Mouse (Mus musculus) kidney, postnatal 10 days (tissue): Measurements from ENCODE around the gene Tsen2.

Source experiments
- DNase-seq: peaks from one replicate; pipeline ENCODE4 v3.0.0; 2021; ENCODE audit warnings: mixed read lengths

The Tsen2 gene

DNA sequence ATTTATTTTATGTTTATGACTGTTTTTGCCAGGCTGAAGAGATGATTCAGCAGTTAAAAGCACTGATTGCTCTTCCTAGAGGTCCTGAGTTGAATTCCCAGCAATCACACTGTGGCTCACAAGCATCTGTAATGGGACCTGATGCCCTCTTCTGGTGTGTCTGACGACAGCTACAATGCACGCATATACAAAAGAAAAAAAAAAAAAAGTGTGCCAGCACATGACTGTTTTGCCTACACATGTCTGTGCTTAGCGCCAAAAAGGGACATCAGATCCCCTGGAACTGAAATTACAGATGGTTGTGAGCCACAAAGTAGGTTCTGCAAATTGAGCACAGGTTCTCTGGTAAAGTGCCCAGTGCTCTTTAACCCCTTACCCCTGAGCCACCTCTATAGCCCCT lies 2.1 kb upstream of the Tsen2 start:
- no peak for DNase-seq

DNA sequence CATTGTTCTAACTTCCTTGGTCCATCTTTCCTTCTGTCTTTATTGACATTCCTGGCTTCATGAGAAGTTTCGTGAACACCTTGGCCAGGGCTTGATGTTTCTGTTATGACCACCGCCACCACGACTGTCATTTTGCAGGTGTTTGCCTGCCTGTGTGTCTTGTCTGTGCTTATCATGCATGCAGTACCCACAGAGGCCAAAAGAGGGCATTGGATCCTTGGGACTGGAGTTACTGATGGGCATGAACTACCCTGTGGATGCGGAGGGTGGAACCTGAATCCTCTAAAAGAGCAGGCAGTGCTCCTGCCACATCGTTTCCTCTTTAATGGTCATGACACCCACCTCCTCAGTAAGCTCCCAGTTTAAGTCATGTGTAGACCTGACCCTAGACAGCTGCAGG lies 1.8 kb downstream of the Tsen2 start:
- DNase-seq = peak; percentile 73

DNA sequence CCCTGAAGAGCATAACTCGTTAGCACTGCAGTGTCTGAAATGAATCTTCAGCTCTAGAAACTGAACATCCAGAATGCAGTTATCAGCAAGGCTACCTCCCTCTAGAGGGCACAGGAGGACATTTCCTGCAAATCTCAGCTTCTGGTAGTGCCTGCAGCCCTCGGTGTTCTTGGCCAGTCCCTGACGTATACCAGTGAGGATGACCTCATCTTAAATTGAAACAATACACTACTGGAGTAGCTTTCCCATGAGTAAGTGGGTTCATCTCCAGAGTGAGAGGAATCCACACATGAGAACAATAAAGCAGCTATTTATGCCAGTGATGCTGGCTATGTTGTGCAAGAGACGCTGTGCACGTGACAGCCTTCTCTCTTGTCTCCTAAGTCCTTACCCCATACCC lies 11.0 kb downstream of the Tsen2 start:
- DNase-seq = no peak

DNA sequence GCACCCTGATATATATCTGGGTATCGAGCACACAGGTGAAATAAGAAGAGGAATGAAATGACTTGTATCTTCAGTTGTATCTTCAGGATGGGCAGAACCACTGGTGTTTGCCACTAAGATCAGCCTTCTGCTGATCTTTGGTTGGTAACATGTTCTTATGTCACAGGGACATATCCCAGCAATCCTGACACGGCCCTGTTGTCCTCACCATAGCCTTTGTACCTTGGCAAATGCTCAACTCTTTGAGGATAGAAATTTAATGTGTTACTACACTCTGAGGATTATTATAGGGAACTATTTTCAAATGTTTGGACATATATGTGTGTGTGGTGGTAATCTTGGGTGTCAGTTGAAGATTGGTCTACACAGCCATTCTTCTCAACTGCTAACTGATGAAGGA lies 13.7 kb downstream of the Tsen2 start:
- no peak for DNase-seq

DNA sequence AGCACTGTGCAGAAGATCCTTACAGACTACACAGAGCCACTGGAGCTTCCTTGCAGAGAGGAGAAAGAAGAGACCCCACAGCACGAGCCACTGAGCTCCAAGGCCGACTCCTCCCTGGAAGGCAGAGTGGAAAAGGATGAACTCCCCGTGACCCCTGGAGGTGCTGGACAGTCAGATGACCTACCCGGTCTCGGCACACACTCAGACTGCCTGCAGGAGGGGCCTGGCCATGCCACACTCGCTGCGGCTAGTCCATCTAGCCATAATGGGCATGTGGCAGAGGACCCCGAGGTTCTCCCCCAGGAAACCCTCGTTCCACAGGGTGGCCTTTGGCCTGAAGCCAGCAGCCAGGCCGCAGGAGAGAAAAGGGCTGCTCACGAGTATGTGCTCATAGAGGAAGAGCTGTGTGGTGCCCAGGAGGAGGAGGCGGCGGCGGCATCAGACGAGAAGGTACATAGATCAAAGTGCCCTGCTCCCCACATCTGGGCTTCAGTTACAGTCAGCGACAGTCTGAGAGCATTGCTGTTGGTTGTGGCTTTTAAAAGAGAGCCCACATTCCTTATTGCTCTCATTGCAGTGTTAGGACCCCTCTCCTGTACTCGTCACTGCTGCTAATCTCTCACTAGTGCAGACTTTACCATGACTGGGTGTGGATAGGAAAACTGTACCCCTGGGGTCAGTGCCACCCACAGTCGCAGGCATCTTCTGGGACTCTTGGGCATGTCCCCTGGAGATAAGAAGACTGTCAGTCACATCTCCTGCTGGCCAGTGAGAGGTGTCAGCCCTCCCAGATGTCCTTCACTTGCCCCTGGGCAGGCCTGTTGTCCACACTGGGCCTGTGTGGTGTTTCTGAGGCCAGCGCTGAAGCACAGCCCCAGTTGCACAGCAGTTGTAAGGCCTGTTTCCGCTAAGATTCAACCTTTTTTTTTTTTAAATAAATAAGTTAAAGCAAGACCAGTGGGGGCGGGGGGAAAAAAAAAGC lies 15.5 kb downstream of the Tsen2 start:
- peak; percentile 73 for DNase-seq

DNA sequence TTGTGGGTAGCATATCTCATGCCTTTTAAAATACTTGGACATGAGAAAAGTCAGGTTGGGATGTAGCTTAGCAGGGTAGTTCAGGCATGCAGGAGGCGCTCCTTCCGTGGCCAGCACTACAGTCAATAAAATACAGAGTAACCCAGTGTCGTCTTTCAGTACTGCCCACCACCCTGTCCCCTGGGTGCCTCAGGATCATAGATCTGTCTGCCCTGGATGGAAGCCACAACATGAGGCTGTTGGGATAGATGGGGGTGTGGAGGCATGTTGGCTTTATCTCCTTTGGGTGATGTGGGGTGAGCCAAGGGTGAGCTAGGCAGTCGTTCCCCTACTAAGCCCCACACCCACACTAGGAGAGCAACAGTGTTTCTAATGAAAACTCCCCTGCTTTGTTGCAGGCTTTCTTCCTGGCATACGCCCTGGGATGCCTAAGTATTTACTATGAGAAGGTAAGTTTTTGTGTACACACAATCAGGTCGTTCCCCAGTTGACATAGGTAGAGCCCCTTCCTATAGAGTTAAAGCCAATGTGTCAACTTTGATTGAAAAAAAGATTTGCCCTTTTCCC lies 21.1 kb downstream of the Tsen2 start:
- DNase-seq = no peak

DNA sequence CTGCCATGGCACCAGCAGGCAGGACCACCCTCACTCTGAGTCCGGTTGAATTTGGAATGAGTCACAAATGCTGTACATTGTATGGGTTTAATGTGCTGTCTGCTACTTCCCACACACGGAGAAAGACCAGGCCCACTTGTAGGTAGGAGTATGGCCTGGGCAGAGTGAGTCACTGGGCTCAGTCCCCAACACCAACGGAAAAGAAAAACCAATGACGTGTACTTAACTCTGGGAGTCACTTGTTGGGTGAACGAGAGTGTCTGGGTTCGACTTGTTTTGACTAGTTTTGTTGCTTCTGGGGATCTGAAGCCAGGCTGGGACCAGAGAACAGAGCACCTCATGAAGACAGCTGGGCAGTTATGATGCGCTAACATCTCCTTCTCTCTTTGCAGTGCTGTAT lies 29.7 kb downstream of the Tsen2 start:
- DNase-seq = no peak

DNA sequence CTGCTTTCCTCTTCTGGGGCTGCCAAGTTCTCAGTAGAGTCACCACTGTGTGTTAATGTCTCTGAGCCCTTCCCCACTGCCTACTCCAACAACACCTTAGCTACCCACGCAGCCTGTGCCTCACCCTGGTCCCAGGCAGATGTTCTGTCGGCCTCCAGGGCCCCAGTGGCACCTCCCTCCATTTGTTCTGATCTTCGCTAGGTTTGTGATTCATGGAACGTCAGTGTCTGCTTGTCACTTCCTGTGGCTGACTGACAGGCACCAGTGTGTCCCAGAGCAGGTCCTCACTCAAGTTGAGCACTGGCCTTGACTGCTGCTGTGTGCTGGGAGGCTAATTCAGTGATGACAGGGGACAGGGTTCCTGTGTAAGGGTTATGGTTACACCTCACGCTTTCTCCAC lies 32.9 kb downstream of the Tsen2 start:
- no peak for DNase-seq

DNA sequence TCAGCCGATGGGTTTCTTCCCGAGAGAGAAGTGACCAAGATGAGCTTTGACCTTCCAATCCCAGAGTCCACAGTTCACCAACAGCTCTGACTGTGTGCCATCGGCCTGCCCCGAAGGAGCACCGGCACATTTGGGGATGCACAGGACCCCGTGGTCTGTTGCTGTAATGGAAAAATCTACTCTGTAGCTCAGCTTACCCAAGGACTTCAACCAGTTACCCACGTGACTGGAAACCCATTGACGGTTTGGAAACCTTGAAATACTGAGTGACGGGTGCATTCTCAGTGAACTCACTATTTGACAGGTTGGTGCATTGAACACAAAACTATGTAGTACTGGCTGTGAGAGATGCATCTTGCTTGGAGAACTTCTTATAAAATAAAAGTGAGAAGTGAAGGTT lies 33.5 kb downstream of the Tsen2 start:
- DNase-seq = no peak

DNA sequence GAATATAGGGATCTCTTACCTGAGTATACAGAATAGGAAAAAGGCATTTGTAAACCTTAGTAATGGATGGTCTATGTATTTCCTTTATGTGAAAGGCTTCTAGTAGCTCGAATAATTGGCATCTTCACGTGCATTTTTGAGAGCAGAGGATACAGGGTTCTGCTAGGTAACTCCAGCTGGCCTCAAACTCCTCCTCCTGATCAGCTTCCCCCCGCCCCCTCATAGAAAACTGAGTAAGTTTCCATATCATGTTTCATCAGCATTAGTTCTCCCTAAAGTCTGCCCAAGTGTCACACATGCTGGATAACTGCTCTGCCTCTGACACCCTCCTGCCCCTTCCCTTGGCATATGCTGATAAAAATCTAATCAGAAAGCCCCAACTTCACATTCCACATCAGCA lies 36.3 kb downstream of the Tsen2 start:
- DNase-seq = no peak

DNA sequence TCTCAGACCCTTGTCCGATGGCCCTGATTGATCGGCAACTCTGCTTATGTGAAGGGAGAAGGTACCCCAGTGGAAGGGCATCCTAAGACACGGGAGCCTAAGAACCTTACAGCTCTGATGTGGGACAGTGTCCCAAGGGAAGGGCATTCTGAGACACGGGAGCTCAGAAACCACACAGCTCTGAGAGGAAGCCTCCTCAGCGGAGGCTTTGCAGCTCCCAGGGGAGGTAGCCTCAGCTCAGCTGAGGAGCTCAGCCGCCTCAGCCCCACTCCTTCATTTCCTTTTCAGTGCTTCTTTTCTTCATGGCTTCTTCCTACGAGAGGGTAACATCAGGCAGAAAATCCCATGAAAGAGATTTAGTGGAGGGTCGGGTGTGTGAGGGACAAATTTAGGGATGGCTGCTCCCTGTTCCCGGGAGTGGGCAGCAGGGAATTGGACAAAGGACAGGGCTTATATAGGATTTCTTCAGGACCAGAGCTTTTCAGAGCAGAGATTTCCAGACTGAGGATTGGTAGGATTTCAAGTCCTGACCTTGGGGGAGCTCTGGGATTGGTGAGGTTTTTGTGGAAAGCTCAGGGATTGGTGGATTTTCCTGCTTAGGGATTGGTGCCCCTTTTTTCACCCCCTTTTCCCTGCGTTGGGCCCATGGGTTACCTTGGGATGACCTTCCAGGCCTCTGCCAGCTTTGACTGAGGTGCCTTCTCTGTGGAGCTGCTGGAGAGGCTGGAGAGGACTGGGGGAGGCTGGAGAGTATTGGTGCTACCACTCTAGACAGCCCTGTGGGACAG lies 38.1 kb downstream of the Tsen2 start:
- DNase-seq = no peak

DNA sequence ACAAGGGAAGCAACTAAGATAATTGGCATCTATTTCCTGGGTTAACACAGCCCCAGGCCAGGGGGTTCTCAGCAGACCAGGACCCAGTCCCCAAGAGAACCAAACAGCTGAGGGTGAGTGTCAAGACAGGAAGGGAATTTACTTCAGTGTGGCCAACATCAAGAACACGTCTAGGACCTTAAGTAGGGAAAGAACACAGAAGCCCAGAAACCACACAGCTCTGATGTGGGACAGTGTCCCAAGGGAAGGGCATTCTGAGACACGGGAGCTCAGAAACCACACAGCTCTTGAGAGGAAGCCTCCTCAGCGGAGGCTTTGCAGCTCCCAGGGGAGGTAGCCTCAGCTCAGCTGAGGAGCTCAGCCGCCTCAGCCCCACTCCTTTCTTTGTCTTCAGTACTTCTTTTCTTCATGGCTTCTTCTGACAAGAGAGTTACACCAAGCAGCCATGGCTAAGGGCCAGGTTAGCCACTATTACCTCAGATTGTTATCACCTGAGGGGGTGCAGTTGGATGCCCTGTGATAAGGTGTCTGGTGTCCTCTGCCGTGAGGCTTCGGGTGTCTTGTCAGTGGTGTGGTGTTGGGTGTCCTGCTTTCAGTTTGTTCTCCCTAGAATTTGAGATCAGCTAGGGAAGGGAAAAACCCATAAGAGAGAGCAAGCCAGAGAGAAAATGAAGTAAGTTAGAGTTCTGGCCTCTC lies 39.1 kb downstream of the Tsen2 start:
- no peak for DNase-seq

DNA sequence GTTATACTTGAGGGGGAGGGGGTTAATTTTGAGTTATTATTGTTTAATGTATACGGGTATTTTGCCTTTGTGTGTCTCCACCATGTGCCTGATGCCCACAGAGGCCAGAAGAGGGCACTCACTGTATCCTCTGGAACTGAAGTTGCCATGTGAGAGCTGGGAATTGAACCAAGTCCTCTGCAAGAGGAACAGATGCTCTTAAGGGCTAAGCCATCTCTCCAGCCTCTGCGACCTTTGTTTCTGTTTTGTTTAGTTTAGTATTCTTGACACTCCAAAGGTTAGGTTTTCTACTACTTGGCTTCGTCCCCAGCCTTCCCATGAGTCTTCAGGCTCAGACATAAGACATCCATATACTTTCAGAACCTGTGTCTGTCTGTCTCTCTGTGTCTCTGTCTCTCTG lies 39.7 kb downstream of the Tsen2 start:
- DNase-seq = no peak

DNA sequence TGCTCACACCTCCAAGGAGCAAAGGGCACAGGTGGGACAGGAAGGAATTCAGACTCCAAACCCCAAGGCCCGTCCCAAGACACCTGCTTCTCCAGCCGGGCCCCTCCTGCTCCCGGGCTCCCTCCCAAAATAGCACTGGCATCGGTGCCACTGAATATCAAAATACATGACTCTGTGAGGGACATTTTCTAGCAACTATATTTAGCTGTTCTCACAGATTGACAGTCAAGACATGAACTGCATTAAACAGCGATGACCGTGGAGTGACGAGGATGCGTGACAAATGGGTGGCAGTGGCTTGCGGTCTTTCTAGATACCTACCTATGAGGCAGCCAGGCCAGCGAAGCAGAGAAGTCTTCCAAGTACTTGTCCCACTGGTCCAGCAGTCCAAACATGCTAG lies 41.9 kb downstream of the Tsen2 start:
- no peak for DNase-seq

DNA sequence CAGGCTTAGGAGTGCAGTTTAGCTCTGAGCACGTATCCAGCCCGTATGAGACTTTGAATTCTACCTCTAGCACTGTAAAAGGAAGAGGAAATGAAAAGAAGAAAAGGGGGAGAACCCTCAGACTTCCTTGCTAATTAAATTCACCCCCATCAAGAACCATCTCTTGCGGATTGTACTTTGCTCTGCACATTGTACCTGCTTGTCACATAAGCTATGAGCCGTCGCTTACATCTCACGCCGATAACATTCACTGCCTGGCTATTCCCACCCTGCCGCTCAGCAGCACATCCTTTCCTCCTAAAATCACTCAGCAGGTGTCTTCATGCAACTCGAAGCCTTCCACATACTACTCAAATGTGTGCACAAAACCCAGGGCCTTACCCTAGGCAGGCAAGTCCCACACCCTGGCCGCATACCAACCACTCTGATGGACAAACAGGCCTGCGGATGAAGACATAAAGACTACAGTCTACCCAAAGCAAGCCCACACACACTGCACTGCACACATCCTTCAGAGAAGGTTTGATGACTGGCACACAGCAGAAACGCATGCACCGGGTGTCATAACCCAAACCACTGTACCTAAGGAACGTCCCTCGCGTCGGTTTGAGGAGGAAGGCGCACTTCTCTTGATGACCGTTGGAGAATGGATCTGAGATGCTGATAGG lies 47.4 kb downstream of the Tsen2 start:
- no peak for DNase-seq

DNA sequence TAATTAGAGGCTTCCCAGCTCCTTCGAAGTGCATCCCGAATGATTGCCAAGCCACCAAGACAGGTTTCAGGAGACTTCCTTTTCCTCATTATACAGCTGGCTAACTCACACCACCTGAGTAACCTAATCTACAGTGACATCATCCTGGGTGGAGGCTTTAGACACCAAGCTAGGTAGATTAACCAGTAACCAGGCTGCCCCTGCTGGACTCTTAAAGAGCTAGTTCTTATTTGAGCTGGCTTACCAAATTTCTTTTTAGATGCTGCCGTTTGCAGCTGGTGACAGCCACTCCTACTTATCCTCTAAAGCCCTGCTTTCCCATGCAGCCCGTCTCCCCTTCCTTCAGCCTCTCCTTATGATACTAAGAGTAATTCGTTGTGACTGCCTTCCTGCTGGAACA lies 48.0 kb downstream of the Tsen2 start, which contains the start of gene Mkrn2os:
Gene Mkrn2os (minus strand): TSS at position 119 of the 400 bp plus-strand sequence.
- peak; percentile 49 for DNase-seq

DNA sequence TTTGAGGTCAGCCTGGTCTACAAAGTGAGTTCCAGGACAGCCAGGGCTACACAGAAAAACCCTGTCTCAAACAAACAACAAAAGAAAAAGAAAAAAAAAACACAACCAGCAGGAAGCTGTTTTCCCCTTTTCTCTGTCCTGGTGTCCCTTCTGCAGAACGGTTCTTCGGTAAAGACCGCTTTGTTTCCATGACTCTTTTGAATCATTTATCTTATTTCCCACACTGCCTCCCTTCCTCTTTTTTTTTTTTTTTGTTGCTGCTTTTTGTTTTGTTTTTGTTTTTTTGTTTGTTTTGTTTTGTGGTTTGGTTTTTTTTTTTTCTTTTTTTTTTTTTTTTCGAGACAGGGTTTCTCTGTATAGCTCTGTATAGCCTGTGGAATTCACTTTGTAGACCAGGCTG lies 48.8 kb downstream of the Tsen2 start:
- DNase-seq = no peak

DNA sequence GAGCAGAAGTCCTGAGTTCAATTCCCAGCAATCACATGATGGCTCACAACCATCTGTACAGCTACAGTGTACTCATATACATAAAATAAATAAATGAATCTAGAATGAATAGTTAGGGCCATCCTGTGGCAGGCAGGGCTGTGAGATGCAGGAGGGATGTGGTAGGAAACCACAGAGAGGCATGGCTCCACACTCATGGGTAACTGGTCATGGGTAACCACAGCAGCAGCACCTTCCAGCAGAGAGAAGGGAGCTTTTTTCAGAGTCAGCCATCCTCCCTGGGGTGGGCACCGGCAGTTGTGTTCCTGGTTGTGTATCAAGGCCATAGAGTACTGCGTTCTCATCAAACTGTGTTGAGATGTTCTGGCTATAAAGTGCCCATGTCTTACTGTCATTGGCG lies 50.0 kb downstream of the Tsen2 start:
- no peak for DNase-seq

DNA sequence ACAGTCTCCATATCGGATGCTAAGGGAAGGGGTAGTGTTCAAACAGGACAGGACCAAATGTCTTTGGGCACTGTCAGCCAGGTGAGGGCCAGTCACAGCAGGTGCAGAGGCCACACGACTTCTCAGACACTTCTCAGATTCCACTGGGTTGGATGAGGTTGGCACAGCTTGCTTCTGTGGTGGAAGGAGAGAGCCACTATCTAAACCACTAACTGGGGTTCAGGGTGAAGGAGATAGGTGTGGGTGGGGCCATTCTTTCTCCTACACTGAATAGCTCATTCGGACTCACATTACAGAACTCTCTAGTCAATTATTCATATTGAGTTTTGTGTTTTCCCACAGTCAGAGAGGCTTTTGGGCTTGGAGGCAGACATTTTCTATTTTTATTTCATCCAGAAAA lies 51.2 kb downstream of the Tsen2 start:
- no peak for DNase-seq

DNA sequence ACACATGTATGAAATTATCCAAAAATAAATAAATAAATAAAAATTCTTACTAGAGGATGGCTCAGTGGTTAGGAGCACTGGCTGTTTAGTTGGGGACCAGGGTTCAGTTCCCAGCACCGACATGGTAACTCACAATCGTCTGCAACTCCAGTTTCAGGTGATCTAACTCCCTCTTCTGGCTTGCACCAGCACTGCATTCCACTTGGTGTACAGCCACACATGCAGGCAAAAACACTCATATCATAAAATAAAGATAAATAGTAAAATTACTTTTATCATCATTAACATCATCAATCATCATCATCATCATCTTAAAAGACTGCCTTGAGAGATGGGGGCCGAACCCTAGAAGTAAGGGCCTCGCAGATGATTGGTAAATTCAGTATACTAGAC lies 56.9 kb downstream of the Tsen2 start:
- peak; percentile 37 for DNase-seq

DNA sequence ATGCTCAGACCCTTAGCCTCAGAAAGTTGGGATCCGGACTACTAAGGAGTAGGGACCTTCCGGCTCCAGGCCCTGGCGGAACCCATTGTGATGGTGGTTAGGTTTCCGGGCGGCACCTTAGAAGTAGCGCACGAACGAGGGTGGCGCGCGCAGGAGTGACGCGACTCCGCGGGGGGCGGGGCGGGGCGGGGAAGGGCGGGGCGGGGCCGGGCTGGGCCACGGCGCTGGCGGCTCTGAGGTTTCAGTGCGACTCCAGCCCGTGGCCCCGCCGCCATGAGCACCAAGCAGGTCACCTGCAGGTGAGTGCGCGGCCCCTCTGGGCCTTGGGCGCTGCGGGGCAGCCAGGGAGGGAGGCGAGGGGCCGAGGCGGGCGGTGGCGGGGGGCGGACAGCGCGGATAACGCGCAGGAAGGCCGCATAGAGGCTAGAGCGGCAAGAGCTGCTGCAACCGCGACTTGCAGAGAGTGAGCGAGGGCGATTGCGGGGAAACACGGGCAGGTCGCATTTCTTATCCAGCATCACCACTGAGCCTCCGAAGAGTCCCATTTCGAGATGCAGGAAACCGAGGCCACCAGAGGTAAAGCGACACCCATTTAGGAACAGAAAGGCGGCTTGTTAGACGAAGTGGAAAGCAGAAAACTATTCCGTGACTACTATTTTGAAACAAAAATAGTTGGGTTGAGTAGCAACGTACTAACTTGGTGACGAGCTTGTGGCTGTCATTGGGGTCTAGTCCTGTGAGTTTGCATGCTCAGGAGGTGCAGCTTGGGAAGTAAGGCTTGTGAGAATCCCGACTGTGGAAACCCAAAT lies 57.5 kb downstream of the Tsen2 start, which contains the start of gene Mkrn2:
Gene Mkrn2 (plus strand): TSS at position 188 of the 809 bp plus-strand sequence.
- peak; percentile 91 for DNase-seq
